Mouse (Mus musculus) liver, embryonic 14.5 days (tissue): ENCODE data around the gene Etfb.

Experiments
- CTCF ChIP-seq: IDR thresholded peaks from 2 replicates; pipeline ENCODE4 v1.5.1; 2016; ENCODE audit warnings: antibody characterized with exemption, low read depth, control low read depth
- EP300 ChIP-seq: IDR thresholded peaks from 2 replicates; pipeline ENCODE4 v1.6.1; 2016; ENCODE audit warnings: antibody characterized with exemption, low read depth

DNA sequence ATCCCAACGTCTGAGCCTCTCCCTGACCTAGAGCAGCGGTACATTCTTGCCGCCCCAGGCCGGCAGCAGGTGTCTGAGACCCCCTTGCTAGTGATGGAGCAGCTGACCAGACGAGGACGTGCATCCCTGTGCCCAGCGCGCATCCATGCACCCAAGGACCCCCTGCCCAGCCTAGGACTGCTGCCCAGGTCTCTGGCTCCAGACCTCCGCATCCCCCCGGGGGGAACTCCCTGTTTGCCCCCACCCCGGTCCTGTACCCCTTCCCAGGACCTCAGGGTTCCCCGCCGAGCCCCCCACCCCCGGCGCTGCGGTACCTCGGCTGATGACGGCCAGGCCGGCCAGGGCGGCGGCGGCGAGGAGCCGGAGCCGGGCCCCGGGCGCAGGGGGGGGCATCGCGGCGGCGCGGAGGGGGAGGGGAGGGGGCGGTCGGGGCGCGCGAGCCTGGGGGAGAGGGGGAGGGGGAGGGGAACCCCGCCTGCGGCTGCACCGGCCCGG is 45.8 kb downstream of the Etfb start, which contains the start of gene Iglon5:
- TF ChIP-seq EP300: no peak
- TF ChIP-seq CTCF: no peak
